Mouse (Mus musculus): ENCODE measurements around the gene Adamts17. TPM values are rescaled to one million over a fixed set of nuclear protein-coding genes. Genes with fewer than 3 reads are reported as not detected.

The Adamts17 gene
- polyA plus RNA-seq, 1 experiment from 2014 or later: 3.7 TPM

GRCm38 (mm10) chr7:66892096-66892495 lies 52.6 kb downstream of the Adamts17 start:
- Histone ChIP-seq H3K4me3 (replicated peaks; ENCODE audit: low read length) (no peak overlapping the region), H3K27ac (ENCODE audit: low read length) (no peak overlapping the region), H3K9me3 (ENCODE audit: control insufficient read depth, low read length) (peaks cover 3% of the 10 kb centered on the region; the same call in 1 of the 2 replicates), H3K4me2 (ENCODE audit: low read length) (no peak overlapping the region), H3K4me1 (replicated peaks; ENCODE audit: control insufficient read depth, insufficient read depth, low read length) (no peaks in the 10 kb centered on the region), H3K27me3 (replicated peaks; ENCODE audit: control insufficient read depth, insufficient read depth, low read length) (no peaks in the 10 kb centered on the region), H3K9ac (replicated peaks; ENCODE audit: low read depth, low read length) (no peak overlapping the region), H3K36me3 (ENCODE audit: control insufficient read depth, insufficient read depth) (no peaks in the 10 kb centered on the region)
- WGBS: 91% methylated on average over 4 of the region's 4 CpGs
- no peak for ATAC-seq

DNA sequence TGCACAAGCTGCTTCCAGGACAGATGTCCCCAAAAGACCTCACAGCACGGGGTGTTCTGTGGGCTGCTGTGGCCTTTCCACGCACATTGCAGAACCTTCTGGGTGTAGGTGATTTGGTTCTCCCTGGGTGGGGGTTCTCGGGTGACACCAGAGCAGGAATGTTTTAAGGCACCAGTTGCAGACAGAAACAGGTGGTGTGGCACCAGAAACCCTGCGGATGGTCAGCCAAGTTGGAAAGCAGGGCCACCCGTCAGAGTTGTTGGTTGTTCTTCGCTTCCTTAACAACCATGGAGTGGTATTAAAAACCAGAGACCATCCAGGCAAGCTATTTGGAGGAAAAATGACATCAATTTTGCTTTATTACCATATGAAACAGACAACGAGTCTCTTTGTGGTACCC lies 62.8 kb downstream of the Adamts17 start:
- no peak for ATAC-seq
- WGBS: 80% methylated on average over 7 of the region's 7 CpGs

GRCm38 (mm10) chr7:66903014-66903413 lies 63.5 kb downstream of the Adamts17 start:
- Histone ChIP-seq H3K36me3 (ENCODE audit: control insufficient read depth, insufficient read depth) (no peaks in the 10 kb centered on the region), H3K4me1 (replicated peaks; ENCODE audit: control insufficient read depth, insufficient read depth, low read length) (no peaks in the 10 kb centered on the region; the same call in 1 of the 2 replicates), H3K27ac (ENCODE audit: low read length) (no peak overlapping the region), H3K4me3 (replicated peaks; ENCODE audit: low read length) (no peak overlapping the region), H3K27me3 (replicated peaks; ENCODE audit: control insufficient read depth, insufficient read depth, low read length) (no peaks in the 10 kb centered on the region), H3K9me3 (ENCODE audit: control insufficient read depth, low read length) (no peaks in the 10 kb centered on the region), H3K9ac (replicated peaks; ENCODE audit: low read depth, low read length) (no peak overlapping the region), H3K4me2 (ENCODE audit: low read length) (no peak overlapping the region)
- WGBS: 62% methylated on average over 5 of the region's 5 CpGs
- ATAC-seq: no peak

More for the DNA sequence above, 62.8 kb downstream of the Adamts17 start:
- no peaks in the 10 kb centered on the region; the same call in 1 of the 2 replicates for H3K4me1 ChIP-seq (replicated peaks; ENCODE audit: control insufficient read depth, insufficient read depth, low read length)
- H3K9me3 ChIP-seq (ENCODE audit: control insufficient read depth, low read length): no peaks in the 10 kb centered on the region
- H3K27ac ChIP-seq (ENCODE audit: low read length): no peak overlapping the region
- H3K27me3 ChIP-seq (replicated peaks; ENCODE audit: control insufficient read depth, insufficient read depth, low read length): no peaks in the 10 kb centered on the region
- no peak overlapping the region for H3K9ac ChIP-seq (replicated peaks; ENCODE audit: low read depth, low read length)
- no peaks in the 10 kb centered on the region for H3K36me3 ChIP-seq (ENCODE audit: control insufficient read depth, insufficient read depth)
- no peak overlapping the region for H3K4me2 ChIP-seq (ENCODE audit: low read length)
- H3K4me3 ChIP-seq (replicated peaks; ENCODE audit: low read length): no peak overlapping the region

- WGBS: 88% methylated on average over 4 of the region's 4 CpGs
- ATAC-seq: no peak
- Histone ChIP-seq H3K27ac (ENCODE audit: low read length) (no peak overlapping the region), H3K9ac (replicated peaks; ENCODE audit: low read depth, low read length) (no peak overlapping the region), H3K36me3 (ENCODE audit: control insufficient read depth, insufficient read depth) (no peaks in the 10 kb centered on the region), H3K4me1 (replicated peaks; ENCODE audit: control insufficient read depth, insufficient read depth, low read length) (no peaks in the 10 kb centered on the region; the same call in 1 of the 2 replicates), H3K9me3 (ENCODE audit: control insufficient read depth, low read length) (no peaks in the 10 kb centered on the region), H3K4me2 (ENCODE audit: low read length) (no peak overlapping the region), H3K4me3 (replicated peaks; ENCODE audit: low read length) (no peak overlapping the region), H3K27me3 (replicated peaks; ENCODE audit: control insufficient read depth, insufficient read depth, low read length) (no peaks in the 10 kb centered on the region)
Measured at GRCm38 (mm10) chr7:66905941-66906340, 66.4 kb downstream of the Adamts17 start.

DNA sequence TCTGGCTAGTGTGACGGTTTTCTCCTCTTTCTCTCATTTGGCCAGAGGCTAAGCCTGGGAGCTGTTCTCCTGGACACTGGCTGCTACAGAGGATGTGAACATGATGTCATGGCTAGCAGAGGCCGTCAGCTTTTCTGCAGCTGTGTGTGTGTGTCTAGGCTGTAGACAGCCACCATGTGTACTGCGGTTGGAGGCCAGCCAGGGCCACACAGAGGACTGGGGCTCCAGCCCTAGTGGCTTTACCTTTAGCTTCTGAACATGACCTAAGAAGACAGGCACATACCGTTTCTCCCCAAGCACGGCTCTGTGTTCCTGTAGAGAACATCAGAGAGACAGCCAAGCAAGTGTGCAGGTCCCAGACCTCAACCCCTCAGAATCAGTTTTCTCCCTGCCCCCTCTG lies 73.3 kb downstream of the Adamts17 start:
- H3K27ac ChIP-seq (ENCODE audit: low read length): no peak overlapping the region
- WGBS: 38% methylated on average over 5 of the region's 5 CpGs
- H3K9me3 ChIP-seq (ENCODE audit: control insufficient read depth, low read length): no peaks in the 10 kb centered on the region
- H3K36me3 ChIP-seq (ENCODE audit: control insufficient read depth, insufficient read depth): no peaks in the 10 kb centered on the region
- H3K27me3 ChIP-seq (replicated peaks; ENCODE audit: control insufficient read depth, insufficient read depth, low read length): no peaks in the 10 kb centered on the region
- H3K4me3 ChIP-seq (replicated peaks; ENCODE audit: low read length): no peak overlapping the region
- H3K4me2 ChIP-seq (ENCODE audit: low read length): no peak overlapping the region
- no peak overlapping the region for H3K9ac ChIP-seq (replicated peaks; ENCODE audit: low read depth, low read length)
- no peak for ATAC-seq
- H3K4me1 ChIP-seq (replicated peaks; ENCODE audit: control insufficient read depth, insufficient read depth, low read length): peaks cover 3% of the 10 kb centered on the region; the same call in 1 of the 2 replicates

DNA sequence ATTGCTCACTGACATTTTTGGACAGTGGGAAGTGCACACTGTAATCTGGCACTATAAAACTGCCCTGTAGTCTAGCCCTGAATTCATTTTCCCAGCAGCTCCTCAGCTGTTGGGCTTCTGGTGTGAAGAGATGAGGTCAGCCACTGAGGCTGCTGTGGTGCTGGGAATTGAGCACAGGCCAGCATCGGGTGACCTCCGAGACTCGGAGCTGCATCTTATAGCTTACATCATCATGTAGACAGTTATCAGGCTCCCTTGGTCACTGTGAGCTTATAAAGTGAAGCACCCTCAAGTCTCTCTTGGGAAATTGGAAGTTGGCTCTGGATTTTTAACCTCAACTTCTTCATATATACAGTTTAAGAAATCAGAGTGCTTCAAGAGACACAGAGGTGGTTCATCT lies 84.1 kb downstream of the Adamts17 start:
- Histone ChIP-seq H3K9ac (replicated peaks; ENCODE audit: low read depth, low read length) (no peak overlapping the region), H3K36me3 (ENCODE audit: control insufficient read depth, insufficient read depth) (no peaks in the 10 kb centered on the region), H3K9me3 (ENCODE audit: control insufficient read depth, low read length) (no peaks in the 10 kb centered on the region), H3K4me2 (ENCODE audit: low read length) (no peak overlapping the region), H3K4me3 (replicated peaks; ENCODE audit: low read length) (no peak overlapping the region), H3K27me3 (replicated peaks; ENCODE audit: control insufficient read depth, insufficient read depth, low read length) (no peaks in the 10 kb centered on the region), H3K4me1 (replicated peaks; ENCODE audit: control insufficient read depth, insufficient read depth, low read length) (no peaks in the 10 kb centered on the region), H3K27ac (ENCODE audit: low read length) (no peak overlapping the region)
- ATAC-seq: no peak
- WGBS: 95% methylated on average over 3 of the region's 3 CpGs

- Histone ChIP-seq H3K4me2 (ENCODE audit: low read length) (no peak overlapping the region), H3K27ac (ENCODE audit: low read length) (no peak overlapping the region), H3K9me3 (ENCODE audit: control insufficient read depth, low read length) (no peaks in the 10 kb centered on the region), H3K9ac (replicated peaks; ENCODE audit: low read depth, low read length) (no peak overlapping the region), H3K27me3 (replicated peaks; ENCODE audit: control insufficient read depth, insufficient read depth, low read length) (no peaks in the 10 kb centered on the region), H3K4me3 (replicated peaks; ENCODE audit: low read length) (no peak overlapping the region), H3K36me3 (ENCODE audit: control insufficient read depth, insufficient read depth) (no peaks in the 10 kb centered on the region), H3K4me1 (replicated peaks; ENCODE audit: control insufficient read depth, insufficient read depth, low read length) (no peaks in the 10 kb centered on the region)
- ATAC-seq: no peak
- 93% methylated on average over 1 of the region's 1 CpGs for WGBS
Measured at GRCm38 (mm10) chr7:66924104-66924503, 84.6 kb downstream of the Adamts17 start.

DNA sequence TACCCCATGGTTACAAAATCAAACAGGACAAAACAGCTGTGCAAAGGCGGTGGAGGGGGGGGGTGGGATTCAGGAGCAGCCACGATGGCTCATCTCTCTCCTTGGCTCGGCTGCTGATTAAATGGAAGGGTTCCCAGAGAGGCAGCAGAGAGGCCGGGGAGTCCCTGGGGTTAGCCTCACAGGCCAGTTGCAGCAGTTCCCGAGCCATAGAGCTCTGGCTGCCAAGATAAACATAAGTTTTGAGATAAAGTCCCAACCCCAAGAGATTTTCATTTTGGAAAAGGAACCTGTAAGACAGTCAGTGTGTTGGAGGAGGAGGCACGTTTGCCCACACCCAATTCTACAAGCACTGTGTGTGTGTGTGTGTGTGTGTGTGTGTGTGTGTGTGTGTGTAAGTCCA lies 89.7 kb downstream of the Adamts17 start:
- H3K36me3 ChIP-seq (ENCODE audit: control insufficient read depth, insufficient read depth): no peaks in the 10 kb centered on the region
- H3K9ac ChIP-seq (replicated peaks; ENCODE audit: low read depth, low read length): no peak overlapping the region
- no peak overlapping the region for H3K4me3 ChIP-seq (replicated peaks; ENCODE audit: low read length)
- no peaks in the 10 kb centered on the region for H3K27me3 ChIP-seq (replicated peaks; ENCODE audit: control insufficient read depth, insufficient read depth, low read length)
- 50% methylated on average over 6 of the region's 6 CpGs for WGBS
- no peak overlapping the region for H3K4me2 ChIP-seq (ENCODE audit: low read length)
- H3K27ac ChIP-seq (ENCODE audit: low read length): no peak overlapping the region
- H3K9me3 ChIP-seq (ENCODE audit: control insufficient read depth, low read length): no peaks in the 10 kb centered on the region
- ATAC-seq: no peak
- peaks cover 6% of the 10 kb centered on the region for H3K4me1 ChIP-seq (replicated peaks; ENCODE audit: control insufficient read depth, insufficient read depth, low read length)

DNA sequence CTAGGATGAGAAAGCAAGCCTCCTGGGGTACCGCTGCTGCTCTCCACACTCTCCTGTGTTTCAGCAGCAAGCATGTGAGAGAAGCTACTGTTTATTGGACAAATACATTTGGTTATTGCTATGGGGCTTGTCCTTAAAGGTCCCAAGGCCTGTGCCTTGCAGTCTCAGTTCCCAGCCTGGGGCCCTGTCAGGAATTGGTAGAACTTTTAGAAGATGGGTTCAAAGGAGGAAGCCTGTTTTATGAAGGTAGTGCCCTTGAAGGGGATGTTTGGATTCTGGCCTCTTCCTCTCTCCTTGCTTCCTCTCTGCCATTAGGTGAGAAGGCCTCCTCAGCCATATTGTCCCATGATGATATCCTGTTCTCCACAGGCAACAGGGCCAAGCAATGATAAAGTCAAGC lies 91.8 kb downstream of the Adamts17 start:
- Histone ChIP-seq H3K4me3 (replicated peaks; ENCODE audit: low read length) (no peak overlapping the region), H3K27ac (ENCODE audit: low read length) (no peak overlapping the region), H3K9ac (replicated peaks; ENCODE audit: low read depth, low read length) (no peak overlapping the region), H3K27me3 (replicated peaks; ENCODE audit: control insufficient read depth, insufficient read depth, low read length) (no peaks in the 10 kb centered on the region), H3K4me1 (replicated peaks; ENCODE audit: control insufficient read depth, insufficient read depth, low read length) (peaks cover 9% of the 10 kb centered on the region), H3K36me3 (ENCODE audit: control insufficient read depth, insufficient read depth) (no peaks in the 10 kb centered on the region), H3K9me3 (ENCODE audit: control insufficient read depth, low read length) (no peaks in the 10 kb centered on the region), H3K4me2 (ENCODE audit: low read length) (no peak overlapping the region)
- WGBS: 100% methylated on average over 1 of the region's 1 CpGs
- ATAC-seq: no peak

- Histone ChIP-seq H3K27ac (ENCODE audit: low read length) (no peak overlapping the region), H3K4me2 (ENCODE audit: low read length) (no peak overlapping the region), H3K4me1 (replicated peaks; ENCODE audit: control insufficient read depth, insufficient read depth, low read length) (peaks cover 12% of the 10 kb centered on the region), H3K9ac (replicated peaks; ENCODE audit: low read depth, low read length) (no peak overlapping the region), H3K4me3 (replicated peaks; ENCODE audit: low read length) (no peak overlapping the region), H3K36me3 (ENCODE audit: control insufficient read depth, insufficient read depth) (no peaks in the 10 kb centered on the region), H3K27me3 (replicated peaks; ENCODE audit: control insufficient read depth, insufficient read depth, low read length) (no peaks in the 10 kb centered on the region), H3K9me3 (ENCODE audit: control insufficient read depth, low read length) (no peaks in the 10 kb centered on the region)
- ATAC-seq: no peak
- 42% methylated on average over 4 of the region's 4 CpGs for WGBS
Measured at GRCm38 (mm10) chr7:66933251-66933650, 93.7 kb downstream of the Adamts17 start.

Measured in forebrain, embryonic 16.5 days (tissue).